Mouse (Mus musculus) liver, embryonic 14.5 days (tissue): ENCODE data around the gene Tbc1d4. TPM values are rescaled to one million over a fixed set of nuclear protein-coding genes. Genes with fewer than 3 reads are reported as not detected.

ENCODE experiments used
- ATAC-seq: fragments of 200-750 bp; cut with Nextera tagmentation; 2 replicates; pipeline ENCODE4 v1.8.0; 2017; ENCODE audit warnings: moderate number of reproducible peaks, mild to moderate bottlenecking, moderate library complexity; ENCODE audit not compliant: insufficient read depth
- DNase-seq, 3 experiments: peaks; one replicate each; pipeline ENCODE4 v3.0.0-alpha.2; 2012 to 2013; ENCODE audit warnings: low read depth in 3 of 3, low spot score in 3 of 3
- H3K27ac ChIP-seq: fragments of 300-500 bp; sonication (generic); 2 replicates; pipeline ENCODE4 v1.5.1; 2014; ENCODE audit warnings: moderate library complexity, mild to moderate bottlenecking, control low read depth, inconsistent platforms
- H3K27me3 ChIP-seq: fragments of 300-500 bp; sonication (generic); 2 replicates; pipeline ENCODE4 v1.6.1; 2014; ENCODE audit warnings: mild to moderate bottlenecking, low read length, moderate library complexity; ENCODE audit not compliant: control insufficient read depth, insufficient read depth
- H3K36me3 ChIP-seq: fragments of 300-500 bp; sonication (generic); replicated peaks from 2 replicates; pipeline ENCODE4 v1.6.1; 2014; ENCODE audit warnings: low read depth; ENCODE audit not compliant: control insufficient read depth, insufficient read depth
- H3K4me1 ChIP-seq, 2 experiments: fragments of 200-500 bp in 1 of 2; fragments of 300-500 bp in 1 of 2; sonication (generic) in 1 of 2; replicated peaks; 2 replicates each; pipeline ENCODE4 v1.6.1; 2012 to 2014; ENCODE audit warnings: antibody characterized with exemption in 1 of 2, inconsistent platforms in 1 of 2, low read length in 1 of 2; ENCODE audit not compliant: control insufficient read depth in 2 of 2, insufficient read depth in 2 of 2
- H3K4me2 ChIP-seq: fragments of 300-500 bp; sonication (generic); 2 replicates; pipeline ENCODE4 v1.6.1; 2014; ENCODE audit warnings: low read depth, mild to moderate bottlenecking, control low read depth, moderate library complexity
- H3K4me3 ChIP-seq, 2 experiments: fragments of 200-500 bp in 1 of 2; fragments of 300-500 bp in 1 of 2; sonication (generic) in 1 of 2; 2 replicates each; pipeline ENCODE4 v1.5.1; 2012 to 2014; ENCODE audit warnings: low read depth in 2 of 2, low read length in 2 of 2, mild to moderate bottlenecking in 2 of 2, control low read depth in 1 of 2, inconsistent platforms in 1 of 2, moderate library complexity in 1 of 2; ENCODE audit not compliant: insufficient read depth in 1 of 2
- H3K9ac ChIP-seq: fragments of 300-500 bp; sonication (generic); replicated peaks from 2 replicates; pipeline ENCODE4 v1.6.1; 2014; ENCODE audit warnings: mild to moderate bottlenecking, control low read depth, moderate library complexity
- H3K9me3 ChIP-seq: fragments of 300-500 bp; sonication (generic); 2 replicates; pipeline ENCODE4 v1.6.1; 2016; ENCODE audit warnings: low read length, mixed read lengths; ENCODE audit not compliant: control insufficient read depth
- CTCF ChIP-seq: IDR thresholded peaks from 2 replicates; pipeline ENCODE4 v1.5.1; 2016; ENCODE audit warnings: antibody characterized with exemption, low read depth, control low read depth
- EP300 ChIP-seq: IDR thresholded peaks from 2 replicates; pipeline ENCODE4 v1.6.1; 2016; ENCODE audit warnings: antibody characterized with exemption, low read depth
- WGBS: fragments of 180-500 bp; shearing (Covaris S2); extraction: QIAGEN DNeasy Blood & Tissue Kit; methylation state at CpG from one replicate; pipeline ENCODE4 v1.1.7; 2014; ENCODE audit not compliant: insufficient replicate concordance; 5-methylcytosine and 5-hydroxymethylcytosine counted together
- polyA plus RNA-seq, 2 experiments: library from polyadenylated mRNA; depleted of rRNA in 1 of 2; stranded (reverse) in 1 of 2; unstranded in 1 of 2; fragments of >200 nt; fragmentation: Nextera tagmentation in 1 of 2; extraction: Ambion mirVana in 1 of 2; gene quantifications; 2 replicates each; pipeline versions ENCODE4 v1.2.1 to v1.2.3; 2012 to 2014

The Tbc1d4 gene
- polyA plus RNA-seq, 2 experiments: 0.85 to 1.3 TPM

DNA sequence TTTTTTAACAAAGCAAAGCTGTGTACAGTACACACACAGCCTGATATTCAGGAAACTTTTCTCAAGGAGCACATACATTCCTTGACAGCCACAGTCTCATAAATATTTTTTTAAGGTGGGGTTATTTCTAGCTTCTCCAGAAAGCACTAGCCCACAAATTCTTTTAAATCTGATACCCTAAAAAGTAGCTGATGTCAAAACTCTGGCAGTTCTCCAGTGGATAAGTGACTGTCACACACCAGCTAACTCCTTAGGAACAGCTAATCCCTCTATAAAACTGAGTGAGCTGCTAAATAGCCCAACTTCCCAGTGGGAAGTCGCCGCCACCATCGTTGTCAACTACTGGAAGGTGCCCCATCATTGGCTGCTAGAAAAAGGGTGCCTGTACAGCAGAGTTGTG is 43.3 kb downstream of the Tbc1d4 start:
- 58% methylated on average over 3 of the region's 3 CpGs for WGBS
- no peak overlapping the region for H3K9ac ChIP-seq
- no peak overlapping the region for H3K4me3 ChIP-seq
- DNase-seq (no peak), ATAC-seq (no peak)
- no peaks in the 10 kb centered on the region for H3K36me3 ChIP-seq
- no peaks in the 10 kb centered on the region for H3K4me1 ChIP-seq
- no peaks in the 10 kb centered on the region for H3K27me3 ChIP-seq
- H3K4me2 ChIP-seq: no peak overlapping the region
- no peak for TF ChIP-seq EP300
- H3K27ac ChIP-seq: no peak overlapping the region
- no peaks in the 10 kb centered on the region for H3K9me3 ChIP-seq

DNA sequence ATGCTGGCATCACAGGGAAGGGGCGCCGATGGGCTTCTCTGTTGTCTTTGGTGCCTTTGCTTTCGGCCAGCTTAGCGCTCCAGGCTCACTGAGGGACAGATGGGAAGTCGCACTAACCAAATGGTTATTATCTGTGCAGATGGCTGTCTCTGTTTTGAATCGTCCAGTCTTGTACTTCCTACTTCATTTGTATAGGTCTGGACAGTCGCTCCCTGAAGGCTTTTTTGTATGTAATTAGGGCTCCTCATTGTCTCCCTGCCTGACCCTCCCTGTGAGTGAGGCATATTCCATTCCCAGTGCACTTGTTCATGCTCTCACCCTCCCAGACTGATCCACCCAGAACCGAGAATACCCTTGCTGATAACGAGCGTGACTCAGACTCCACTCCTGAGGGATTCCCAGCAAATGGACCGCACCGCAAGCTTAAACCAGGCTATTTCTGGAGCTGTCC is 47.7 kb downstream of the Tbc1d4 start:
- Histone ChIP-seq H3K36me3 (no peaks in the 10 kb centered on the region), H3K4me1 (no peaks in the 10 kb centered on the region), H3K27ac (no peak overlapping the region), H3K4me3 (no peak overlapping the region), H3K9ac (no peak overlapping the region), H3K27me3 (no peaks in the 10 kb centered on the region), H3K9me3 (no peaks in the 10 kb centered on the region), H3K4me2 (no peak overlapping the region)
- WGBS: 66% methylated on average over 12 of the region's 12 CpGs
- ATAC-seq (no peak), DNase-seq (no peak)
- TF ChIP-seq EP300 (no peak), CTCF (no peak)

DNA sequence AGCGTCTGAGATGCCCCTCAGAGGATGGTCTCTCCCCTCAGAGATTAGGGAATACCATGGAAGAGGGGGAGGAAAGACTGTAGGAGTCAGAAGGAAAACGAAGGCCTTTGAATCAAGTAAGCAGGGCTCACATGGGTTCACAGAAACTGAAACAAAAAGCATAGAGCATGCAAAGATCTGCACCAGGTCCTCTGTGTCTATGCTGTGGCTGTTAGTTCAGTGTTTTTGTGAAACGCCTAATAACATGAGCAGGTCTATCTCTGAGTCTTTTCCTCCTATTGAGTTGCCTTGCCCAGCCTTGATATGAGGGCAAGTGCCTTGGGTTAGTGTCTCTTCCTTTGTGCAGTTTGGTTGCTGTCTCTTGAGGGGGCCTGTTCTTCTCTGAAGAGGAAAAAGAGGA is 49.5 kb downstream of the Tbc1d4 start:
- Histone ChIP-seq H3K9ac (no peak overlapping the region), H3K9me3 (no peaks in the 10 kb centered on the region), H3K4me1 (no peaks in the 10 kb centered on the region), H3K36me3 (no peaks in the 10 kb centered on the region), H3K27ac (no peak overlapping the region), H3K27me3 (no peaks in the 10 kb centered on the region), H3K4me3 (no peak overlapping the region), H3K4me2 (no peak overlapping the region)
- DNase-seq (no peak), ATAC-seq (no peak)
- TF ChIP-seq CTCF (no peak), EP300 (no peak)
- 49% methylated on average over 3 of the region's 3 CpGs for WGBS

DNA sequence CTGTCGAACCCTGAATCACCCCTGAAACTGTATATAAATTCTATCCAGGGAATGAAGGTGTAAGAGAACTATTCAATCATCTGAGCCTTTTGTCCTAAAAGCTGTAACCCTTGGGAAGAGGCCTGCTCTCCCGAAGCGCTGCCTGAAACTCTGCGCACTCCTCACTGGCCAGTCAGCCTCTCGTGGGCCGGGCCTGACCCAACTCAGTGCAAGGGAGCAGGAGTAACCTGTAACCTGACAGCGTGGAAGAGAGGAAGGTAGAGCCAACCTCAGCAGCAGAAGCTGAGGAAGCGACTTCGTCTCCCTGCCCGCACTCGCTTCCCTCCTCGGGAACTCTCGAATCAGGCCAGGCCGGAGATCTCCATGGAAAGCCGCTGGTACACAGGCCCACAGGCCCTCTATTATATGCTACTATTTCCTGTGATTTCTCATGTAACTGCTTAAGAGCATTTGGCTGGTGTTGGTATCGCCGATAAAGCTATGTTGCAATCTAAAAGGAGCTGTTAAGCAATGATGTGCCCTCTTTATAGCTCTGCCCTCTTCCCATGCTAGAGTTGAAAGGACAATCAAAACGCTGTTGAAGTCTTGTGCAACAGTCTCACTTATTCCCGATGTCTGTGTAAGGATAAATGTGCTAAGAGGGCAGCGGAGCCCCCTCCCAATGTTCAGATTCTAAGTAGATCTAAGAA is 60.0 kb downstream of the Tbc1d4 start:
- Histone ChIP-seq H3K27me3 (no peaks in the 10 kb centered on the region), H3K4me2 (no peak overlapping the region), H3K4me3 (no peak overlapping the region), H3K36me3 (no peaks in the 10 kb centered on the region), H3K4me1 (no peaks in the 10 kb centered on the region), H3K27ac (no peak overlapping the region), H3K9ac (no peak overlapping the region), H3K9me3 (no peaks in the 10 kb centered on the region)
- 76% methylated on average over 20 of the region's 20 CpGs for WGBS
- ATAC-seq (no peak), DNase-seq (no peak)
- no peak for TF ChIP-seq CTCF
- no peak for TF ChIP-seq EP300

DNA sequence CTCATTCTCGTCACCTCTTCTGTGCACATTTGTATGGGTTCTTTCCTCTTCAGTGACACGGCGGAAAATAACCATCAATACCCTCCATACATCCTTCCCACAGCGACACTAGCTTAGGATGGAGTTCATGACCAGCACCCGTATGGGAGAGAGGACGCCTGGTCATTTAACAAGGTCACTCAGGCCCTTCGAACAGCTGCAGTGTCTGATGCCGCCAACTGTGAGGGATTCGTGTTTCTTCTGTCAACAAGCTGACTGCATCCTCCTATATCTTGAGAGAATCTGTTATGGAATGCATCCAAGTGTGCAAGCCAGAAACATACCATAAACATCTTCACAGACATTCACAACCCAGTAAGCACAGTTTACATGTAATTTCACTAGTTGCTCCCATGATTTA is 67.1 kb downstream of the Tbc1d4 start:
- H3K36me3 ChIP-seq: no peaks in the 10 kb centered on the region
- 74% methylated on average over 9 of the region's 9 CpGs for WGBS
- H3K27ac ChIP-seq: no peak overlapping the region
- no peaks in the 10 kb centered on the region for H3K27me3 ChIP-seq
- no peak overlapping the region for H3K4me3 ChIP-seq
- no peak overlapping the region for H3K9ac ChIP-seq
- ATAC-seq (no peak), DNase-seq (no peak)
- H3K4me2 ChIP-seq: no peak overlapping the region
- TF ChIP-seq CTCF: no peak
- H3K9me3 ChIP-seq: no peaks in the 10 kb centered on the region
- H3K4me1 ChIP-seq: no peaks in the 10 kb centered on the region
